Mouse (Mus musculus): ENCODE results near the gene Ankrd37. TPM values are rescaled to one million over a fixed set of nuclear protein-coding genes. Genes with fewer than 3 reads are reported as not detected.
A peak's percentile ranks its signal among the peaks of the same experiment; 100 is the strongest.

Ankrd37 gene
- total and polyA plus RNA-seq, 2 experiments from 2014 or later, result 13.4 to 13.8 TPM

- H3K36me3 ChIP-seq (ENCODE audit: insufficient read depth, low read length), result peaks cover 4% of the 10 kb centered on the region; the same call in 1 of the 2 replicates
- peak; percentile 31; the same call in 1 of the 2 replicates for TF ChIP-seq CTCF (IDR thresholded peaks at IDR 0.05)
- H3K4me1 ChIP-seq (ENCODE audit: insufficient read depth, low read length), result peaks cover 6% of the 10 kb centered on the region; the same call in 1 of the 2 replicates
- WGBS, result 1% methylated on average over 22 of the region's 22 CpGs
- ATAC-seq (ENCODE audit: low FRiP score) (0 out of 2 replicates have a peak, but pooled peaks have one; percentile 4), DNase-seq (ENCODE audit: low spot score) (peak; percentile 5)
- H3K9me3 ChIP-seq (ENCODE audit: low read length), result no peaks in the 10 kb centered on the region
- H3K9ac ChIP-seq (replicated peaks; ENCODE audit: low read length, poor library complexity, severe bottlenecking), result peak within 1 kb of the TSS; percentile 82
- H3K4me3 ChIP-seq (ENCODE audit: low read depth, low read length), result peak within 1 kb of the TSS; percentile 58
- H3K27me3 ChIP-seq (ENCODE audit: insufficient read depth, low read length), result no peaks in the 10 kb centered on the region
- H3K4me2 ChIP-seq (ENCODE audit: low read depth, low read length, poor library complexity, severe bottlenecking), result peak within 1 kb of the TSS; percentile 94
- H3K27ac ChIP-seq (ENCODE audit: low read depth, low read length), result peak within 1 kb of the TSS; percentile 99
Measured at GRCm38 (mm10) chr8:45999138-45999783, 6.2 kb downstream of the Ankrd37 start, which contains the start of gene Lrp2bp. Lrp2bp (plus strand) TSS chr8:45999303.

GRCm38 (mm10) chr8:45998228-45998627, 7.3 kb downstream of the Ankrd37 start:
- no peak overlapping the region for H3K27ac ChIP-seq (ENCODE audit: low read depth, low read length)
- ATAC-seq (ENCODE audit: low FRiP score) (no peak), DNase-seq (ENCODE audit: low spot score) (no peak)
- no peak overlapping the region for H3K9ac ChIP-seq (replicated peaks; ENCODE audit: low read length, poor library complexity, severe bottlenecking)
- H3K4me2 ChIP-seq (ENCODE audit: low read depth, low read length, poor library complexity, severe bottlenecking), result peak overlapping the region; percentile 94; the same call in 1 of the 2 replicates
- TF ChIP-seq CTCF (IDR thresholded peaks at IDR 0.05), result peak; percentile 53
- no peaks in the 10 kb centered on the region for H3K27me3 ChIP-seq (ENCODE audit: insufficient read depth, low read length)
- H3K9me3 ChIP-seq (ENCODE audit: low read length), result no peaks in the 10 kb centered on the region
- H3K36me3 ChIP-seq (ENCODE audit: insufficient read depth, low read length), result peaks cover 4% of the 10 kb centered on the region; the same call in 1 of the 2 replicates
- WGBS, result 84% methylated on average over 2 of the region's 2 CpGs
- H3K4me1 ChIP-seq (ENCODE audit: insufficient read depth, low read length), result peaks cover 6% of the 10 kb centered on the region; the same call in 1 of the 2 replicates
- H3K4me3 ChIP-seq (ENCODE audit: low read depth, low read length), result no peak overlapping the region

- TF ChIP-seq CTCF (IDR thresholded peaks at IDR 0.05), result no peak
- no peak for DNase-seq (ENCODE audit: low spot score)
- Histone ChIP-seq H3K9ac (replicated peaks; ENCODE audit: low read length, poor library complexity, severe bottlenecking) (no peak overlapping the region), H3K4me2 (ENCODE audit: low read depth, low read length, poor library complexity, severe bottlenecking) (no peak overlapping the region), H3K27me3 (ENCODE audit: insufficient read depth, low read length) (no peaks in the 10 kb centered on the region), H3K27ac (ENCODE audit: low read depth, low read length) (no peak overlapping the region), H3K36me3 (ENCODE audit: insufficient read depth, low read length) (peaks cover 4% of the 10 kb centered on the region; the same call in 1 of the 2 replicates), H3K9me3 (ENCODE audit: low read length) (no peaks in the 10 kb centered on the region), H3K4me1 (ENCODE audit: insufficient read depth, low read length) (peaks cover 6% of the 10 kb centered on the region; the same call in 1 of the 2 replicates), H3K4me3 (ENCODE audit: low read depth, low read length) (no peak overlapping the region)
- no peak for ATAC-seq (ENCODE audit: low FRiP score)
- 93% methylated on average over 3 of the region's 3 CpGs for WGBS
Measured at GRCm38 (mm10) chr8:45995576-45995975, 9.9 kb downstream of the Ankrd37 start.

DNA sequence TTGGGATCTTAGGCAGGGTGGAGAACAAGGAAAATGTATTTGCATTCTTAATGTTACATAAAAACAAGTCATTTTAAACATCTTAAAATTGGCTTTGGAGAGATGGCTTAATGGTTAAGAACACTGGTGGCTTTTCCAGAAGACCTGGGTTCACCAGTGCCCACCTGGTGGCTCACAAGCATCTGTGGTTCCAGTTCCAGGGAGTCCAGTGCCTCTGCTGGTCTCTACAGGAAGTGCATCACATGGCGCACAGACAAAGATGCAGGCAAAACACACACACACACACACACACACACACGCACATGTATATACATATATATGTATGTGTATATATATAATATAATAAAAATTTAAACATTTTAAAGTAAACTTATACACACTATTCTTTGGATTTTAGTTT, 11.4 kb downstream of the Ankrd37 start:
- peak; percentile 45 for TF ChIP-seq CTCF (IDR thresholded peaks at IDR 0.05)
- no peak overlapping the region for H3K27ac ChIP-seq (ENCODE audit: low read depth, low read length)
- 93% methylated on average over 2 of the region's 2 CpGs for WGBS
- H3K9me3 ChIP-seq (ENCODE audit: low read length), result no peaks in the 10 kb centered on the region
- peaks cover 7% of the 10 kb centered on the region; the same call in 1 of the 2 replicates for H3K36me3 ChIP-seq (ENCODE audit: insufficient read depth, low read length)
- ATAC-seq (ENCODE audit: low FRiP score), result no peak
- H3K4me3 ChIP-seq (ENCODE audit: low read depth, low read length), result no peak overlapping the region
- H3K4me2 ChIP-seq (ENCODE audit: low read depth, low read length, poor library complexity, severe bottlenecking), result no peak overlapping the region
- no peaks in the 10 kb centered on the region for H3K27me3 ChIP-seq (ENCODE audit: insufficient read depth, low read length)
- no peak for DNase-seq (ENCODE audit: low spot score)
- H3K4me1 ChIP-seq (ENCODE audit: insufficient read depth, low read length), result 0 out of 2 replicates have a peak, but pooled peaks cover 5% of the 10 kb centered on the region
- H3K9ac ChIP-seq (replicated peaks; ENCODE audit: low read length, poor library complexity, severe bottlenecking), result no peak overlapping the region

DNA sequence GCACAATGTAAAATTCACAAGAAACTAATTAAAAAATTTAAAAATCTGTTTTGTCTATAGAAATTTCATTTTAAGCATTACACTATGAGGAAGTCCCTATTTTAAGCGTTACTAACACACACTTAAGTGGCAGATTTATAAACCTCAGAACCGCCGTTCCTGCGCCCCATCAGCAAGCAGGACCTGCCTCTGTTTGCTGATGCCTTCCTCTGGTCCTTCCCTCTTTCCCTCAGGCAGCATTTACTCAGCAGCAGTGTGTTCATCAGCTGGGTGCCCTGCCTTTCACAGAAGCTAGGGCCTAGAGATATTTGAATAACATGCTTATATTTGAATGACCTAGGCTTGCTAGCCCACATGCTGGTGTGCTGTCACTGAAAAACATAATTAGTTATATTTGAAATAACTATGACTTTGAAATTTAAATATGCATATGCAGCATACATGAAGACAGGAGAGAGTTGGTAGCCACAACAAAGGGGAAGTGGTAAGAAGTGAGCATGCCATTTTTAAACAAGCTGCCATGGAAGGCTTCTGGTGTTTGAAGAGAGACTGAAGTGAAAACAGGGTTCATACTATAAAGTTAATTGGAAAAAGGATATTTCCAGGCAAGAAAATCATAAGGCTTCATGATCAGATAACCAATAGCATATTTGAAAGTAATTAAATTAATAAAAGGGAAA, 14.7 kb downstream of the Ankrd37 start:
- WGBS, result 91% methylated on average over 4 of the region's 4 CpGs
- Histone ChIP-seq H3K27ac (ENCODE audit: low read depth, low read length) (no peak overlapping the region), H3K4me3 (ENCODE audit: low read depth, low read length) (no peak overlapping the region), H3K9me3 (ENCODE audit: low read length) (no peaks in the 10 kb centered on the region), H3K4me1 (ENCODE audit: insufficient read depth, low read length) (no peaks in the 10 kb centered on the region), H3K4me2 (ENCODE audit: low read depth, low read length, poor library complexity, severe bottlenecking) (no peak overlapping the region), H3K27me3 (ENCODE audit: insufficient read depth, low read length) (no peaks in the 10 kb centered on the region), H3K36me3 (ENCODE audit: insufficient read depth, low read length) (peaks cover 17% of the 10 kb centered on the region; the same call in 1 of the 2 replicates), H3K9ac (replicated peaks; ENCODE audit: low read length, poor library complexity, severe bottlenecking) (no peak overlapping the region)
- TF ChIP-seq CTCF (IDR thresholded peaks at IDR 0.05), result no peak
- no peak for ATAC-seq (ENCODE audit: low FRiP score)
- no peak for DNase-seq (ENCODE audit: low spot score)

DNA sequence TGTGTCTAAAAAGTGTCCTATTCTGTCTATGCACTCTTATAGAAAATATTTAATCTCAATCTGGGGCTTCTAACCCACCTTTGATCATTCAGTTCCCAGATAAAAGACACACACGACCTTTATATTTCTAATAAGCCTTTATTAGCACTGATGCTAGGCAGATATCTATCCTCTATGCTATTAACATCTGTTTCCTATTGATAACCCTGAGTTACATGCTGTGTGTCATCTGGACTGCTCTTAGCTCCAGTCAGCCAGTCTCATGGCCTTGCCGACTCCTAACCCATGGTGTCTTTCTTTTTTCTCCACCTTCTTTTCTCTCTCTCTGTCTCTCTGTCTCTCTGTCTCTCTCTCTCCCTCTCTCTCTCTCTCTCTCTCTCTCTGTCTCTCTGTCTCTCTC, 17.3 kb downstream of the Ankrd37 start:
- DNase-seq (ENCODE audit: low spot score) (no peak), ATAC-seq (ENCODE audit: low FRiP score) (no peak)
- no peak overlapping the region for H3K4me3 ChIP-seq (ENCODE audit: low read depth, low read length)
- H3K9ac ChIP-seq (replicated peaks; ENCODE audit: low read length, poor library complexity, severe bottlenecking), result no peak overlapping the region
- no peaks in the 10 kb centered on the region for H3K4me1 ChIP-seq (ENCODE audit: insufficient read depth, low read length)
- H3K4me2 ChIP-seq (ENCODE audit: low read depth, low read length, poor library complexity, severe bottlenecking), result no peak overlapping the region
- TF ChIP-seq CTCF (IDR thresholded peaks at IDR 0.05), result no peak
- WGBS, result 59% methylated on average over 2 of the region's 2 CpGs
- no peak overlapping the region for H3K27ac ChIP-seq (ENCODE audit: low read depth, low read length)
- H3K9me3 ChIP-seq (ENCODE audit: low read length), result no peaks in the 10 kb centered on the region
- H3K27me3 ChIP-seq (ENCODE audit: insufficient read depth, low read length), result no peaks in the 10 kb centered on the region
- H3K36me3 ChIP-seq (ENCODE audit: insufficient read depth, low read length), result peaks cover 20% of the 10 kb centered on the region; the same call in 1 of the 2 replicates
